Comparison of ENCODE assay signal across 14 mouse cellular contexts in genomic region chr11:118960649-118961048, GRCm38 (mm10). TPM values are rescaled to one million over a fixed set of nuclear protein-coding genes. Genes with fewer than 3 reads are reported as not detected.
A peak's percentile ranks its signal among the peaks of the same experiment; 100 is the strongest.
DNase-seq lines count a peak whose midpoint lies in the region; ATAC-seq and TF ChIP-seq lines count a peak whose summit lies in the region.
"Had no signal": no experiment of that assay in that cellular context is flagged by ENCODE, and none has a peak within 500 bp of the region (broad histone marks: within the 10 kb centered on the region; RNA-seq: fewer than 3 reads in every experiment).

No protein-coding gene starts in this region.

- no peak overlapping the region for H3K9ac ChIP-seq in embryonic facial prominence, embryonic 11.5 days (replicated peaks; ENCODE audit: low read length)
- no peak overlapping the region for H3K9ac ChIP-seq in midbrain, postnatal 0 days (replicated peaks; ENCODE audit: low read length, poor library complexity, severe bottlenecking)
- H3K9ac ChIP-seq: liver, embryonic 12.5 days had no signal

- DNase-seq in embryonic facial prominence, embryonic 11.5 days (ENCODE audit: low spot score): peak; percentile 9
- DNase-seq in embryonic facial prominence, embryonic 10.5 days (ENCODE audit: low spot score): no peak
- DNase-seq in brain, adult 2 months (ENCODE audit: low read depth, low spot score): peak; percentile 78
- peak; percentile 42 to 51 for DNase-seq in layer of hippocampus, adult 8-10 months (ENCODE audit: low spot score in 2 of 2)
- DNase-seq in midbrain, postnatal 0 days (ENCODE audit: low spot score): peak; percentile 59
- no peak for DNase-seq in adrenal gland, adult (ENCODE audit: inconsistent age in 2 of 2, low spot score in 1 of 2)
- no peak for DNase-seq in gastrocnemius, postnatal 14 days
- DNase-seq in cerebellum, adult 11 months: no peak
- DNase-seq: adrenal gland, postnatal 14 days; cerebellum, adult 9-10 months; spleen, adult 18-20 months had no signal

- H3K9me3 ChIP-seq in embryonic facial prominence, embryonic 11.5 days (replicated peaks; ENCODE audit: control insufficient read depth, low read length): no peaks in the 10 kb centered on the region
- H3K9me3 ChIP-seq in embryonic facial prominence, embryonic 10.5 days: no peaks in the 10 kb centered on the region
- no peaks in the 10 kb centered on the region for H3K9me3 ChIP-seq in midbrain, postnatal 0 days (ENCODE audit: low read length)
- H3K9me3 ChIP-seq: liver, embryonic 12.5 days had no signal

- no peak for ATAC-seq in embryonic facial prominence, embryonic 11.5 days (replicated peaks; ENCODE audit: insufficient number of reproducible peaks, low FRiP score, low TSS enrichment, low read depth)
- peak; percentile 18 for ATAC-seq in midbrain, postnatal 0 days (ENCODE audit: low FRiP score)
- ATAC-seq: liver, embryonic 12.5 days had no signal

- intact Hi-C loops in gastrocnemius, postnatal 14 days (cut with DNase I; ENCODE audit: low total_unique reads): no loop called here

- 48% methylated on average over 3 of the region's 3 CpGs for WGBS in embryonic facial prominence, embryonic 11.5 days
- 70% methylated on average over 3 of the region's 3 CpGs for WGBS in embryonic facial prominence, embryonic 10.5 days
- WGBS in midbrain, postnatal 0 days: 26% methylated on average over 3 of the region's 3 CpGs

- 0 out of 2 replicates have a peak, but pooled peaks cover 3% of the 10 kb centered on the region for H3K4me1 ChIP-seq in embryonic facial prominence, embryonic 11.5 days (ENCODE audit: control insufficient read depth, insufficient read depth, low read length)
- H3K4me1 ChIP-seq in embryonic facial prominence, embryonic 10.5 days: peaks cover 48% of the 10 kb centered on the region
- peaks cover 22% of the 10 kb centered on the region for H3K4me1 ChIP-seq in midbrain, postnatal 0 days (ENCODE audit: insufficient read depth, low read length)
- H3K4me1 ChIP-seq: liver, embryonic 12.5 days had no signal

- no peak for TF ChIP-seq CTCF in midbrain, postnatal 0 days (IDR thresholded peaks at IDR 0.05)

- no peak overlapping the region for H3K4me3 ChIP-seq in embryonic facial prominence, embryonic 11.5 days (ENCODE audit: low read depth, low read length)
- H3K4me3 ChIP-seq in embryonic facial prominence, embryonic 10.5 days: no peak overlapping the region
- no peak overlapping the region for H3K4me3 ChIP-seq in midbrain, postnatal 0 days (ENCODE audit: low read depth, low read length)
- H3K4me3 ChIP-seq: liver, embryonic 12.5 days had no signal

- H3K27ac ChIP-seq in embryonic facial prominence, embryonic 11.5 days (replicated peaks; ENCODE audit: low read depth, low read length): no peak overlapping the region
- no peak overlapping the region for H3K27ac ChIP-seq in embryonic facial prominence, embryonic 10.5 days (replicated peaks)
- 0 out of 2 replicates have a peak overlapping the region, but pooled peaks have one; percentile 26 for H3K27ac ChIP-seq in midbrain, postnatal 0 days (ENCODE audit: low read depth, low read length)
- H3K27ac ChIP-seq: liver, embryonic 12.5 days had no signal

- no peaks in the 10 kb centered on the region for H3K27me3 ChIP-seq in embryonic facial prominence, embryonic 11.5 days (ENCODE audit: control insufficient read depth, insufficient read depth, low read length)
- peaks cover 11% of the 10 kb centered on the region; the same call in 1 of the 2 replicates for H3K27me3 ChIP-seq in embryonic facial prominence, embryonic 10.5 days (replicated peaks; ENCODE audit: low read depth, poor library complexity, severe bottlenecking)
- no peaks in the 10 kb centered on the region for H3K27me3 ChIP-seq in midbrain, postnatal 0 days (ENCODE audit: insufficient read depth, low read length)

- no peak overlapping the region for H3K4me2 ChIP-seq in embryonic facial prominence, embryonic 11.5 days (ENCODE audit: low read depth, low read length)
- H3K4me2 ChIP-seq in midbrain, postnatal 0 days (ENCODE audit: low read depth, low read length, poor library complexity, severe bottlenecking): no peak overlapping the region
- H3K4me2 ChIP-seq: liver, embryonic 12.5 days had no signal

- H3K36me3 ChIP-seq in embryonic facial prominence, embryonic 11.5 days (replicated peaks; ENCODE audit: control insufficient read depth, insufficient read depth, low read depth, low read length): no peaks in the 10 kb centered on the region
- H3K36me3 ChIP-seq in embryonic facial prominence, embryonic 10.5 days (replicated peaks): no peaks in the 10 kb centered on the region
- H3K36me3 ChIP-seq in midbrain, postnatal 0 days (ENCODE audit: insufficient read depth, low read length): no peaks in the 10 kb centered on the region
- H3K36me3 ChIP-seq: liver, embryonic 12.5 days had no signal

RNA-seq across cellular contexts. Expression of gene Enpp7, which starts 27.3 kb away (rescaled TPM):
- polyA plus RNA-seq in embryonic facial prominence, embryonic 11.5 days (2014; fragmentation: Nextera tagmentation; extraction: Ambion mirVana): not detected in 2 replicates
- polyA plus RNA-seq in embryonic facial prominence, embryonic 10.5 days (2016; fragmentation: Nextera tagmentation; extraction: Ambion mirVana): not detected in 2 replicates
- total RNA-seq in layer of hippocampus, adult 8-10 months (2022): not detected
- total RNA-seq in midbrain, postnatal 0 days (2014; rRNA removed): not detected in 2 replicates
- not detected in 2 replicates for polyA plus RNA-seq in midbrain, postnatal 0 days (2015; fragmentation: Nextera tagmentation; extraction: Ambion mirVana)
- total RNA-seq in gastrocnemius, postnatal 14 days (2021): not detected
- total RNA-seq: adrenal gland, postnatal 14 days; heart, adult 8-10 months had no signal
- polyA plus RNA-seq: liver, embryonic 12.5 days; neural tube, embryonic 14.5 days had no signal

RNA-seq across cellular contexts. Expression of gene Rbfox3, which starts 49.3 kb away (rescaled TPM):
- 2.5 and 2.7 TPM in 2 replicates for polyA plus RNA-seq in embryonic facial prominence, embryonic 11.5 days (2014; fragmentation: Nextera tagmentation; extraction: Ambion mirVana)
- polyA plus RNA-seq in embryonic facial prominence, embryonic 10.5 days (2016; fragmentation: Nextera tagmentation; extraction: Ambion mirVana): 2.3 and 2.5 TPM in 2 replicates
- total RNA-seq in layer of hippocampus, adult 8-10 months (2022): 100 to 1,000 TPM; 229 to 281 (median 270) TPM
- 41.2 and 60.3 TPM in 2 replicates for total RNA-seq in midbrain, postnatal 0 days (2014; rRNA removed)
- polyA plus RNA-seq in midbrain, postnatal 0 days (2015; fragmentation: Nextera tagmentation; extraction: Ambion mirVana): 72.5 and 73.3 TPM in 2 replicates
- under 1 TPM; 0.20 to 0.27 TPM for total RNA-seq in gastrocnemius, postnatal 14 days (2021)

Comparison
In these comparisons a context has a peak if more than half of its experiments do, and no peak if none do; other contexts are left out.
1. DNase-seq: peak in embryonic facial prominence, embryonic 11.5 days (single experiment), brain, adult 2 months (single experiment), layer of hippocampus, adult 8-10 months (2 of 2) and midbrain, postnatal 0 days (single experiment); none in embryonic facial prominence, embryonic 10.5 days (single experiment), adrenal gland, adult (0 of 2), gastrocnemius, postnatal 14 days (single experiment) and cerebellum, adult 11 months (single experiment).
2. RNA of gene Rbfox3, which starts 49.3 kb away (total RNA-seq): 229 to 281 TPM in layer of hippocampus, adult 8-10 months and 41.2 to 60.3 TPM in midbrain, postnatal 0 days; 0.20 to 0.27 TPM in gastrocnemius, postnatal 14 days; every median in the first group is over 10 times any median in the second.